ENCODE assay signal across 15 mouse cellular contexts in the genomic region with DNA sequence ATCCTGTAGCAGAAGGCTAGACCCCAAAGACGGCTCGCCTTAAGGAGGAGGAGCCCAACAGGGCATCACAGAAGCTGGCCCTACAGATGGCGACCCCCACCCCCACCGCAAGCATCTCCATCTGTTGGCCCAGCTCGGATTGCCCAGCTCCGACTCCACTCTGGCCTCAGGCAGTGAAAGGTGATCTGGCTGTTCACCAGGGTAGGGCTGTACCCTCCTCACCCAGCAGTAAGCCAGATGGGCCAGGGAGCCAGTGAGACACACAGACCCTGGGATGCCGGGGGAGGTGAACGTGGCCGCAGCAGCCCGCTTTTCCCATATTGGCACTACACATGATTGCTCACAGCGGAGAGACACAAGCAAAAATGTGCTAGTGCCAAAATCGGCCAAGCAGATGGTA.
DNase-seq lines count a peak whose midpoint lies in the region; ATAC-seq and TF ChIP-seq lines count a peak whose summit lies in the region.
"Had no signal": no experiment of that assay in that cellular context is flagged by ENCODE, and none has a peak within 500 bp of the region (broad histone marks: within the 10 kb centered on the region; RNA-seq: fewer than 3 reads in every experiment).

No protein-coding gene starts in this region.

- H3K9ac ChIP-seq in hindbrain, embryonic 15.5 days = no peak overlapping the region
- no peak overlapping the region for H3K9ac ChIP-seq in hindbrain, embryonic 13.5 days
- no peak overlapping the region for H3K9ac ChIP-seq in limb, embryonic 11.5 days (ENCODE audit: low read length)
- H3K9ac ChIP-seq: limb, embryonic 15.5 days; midbrain, embryonic 15.5 days had no signal

- H3K27ac ChIP-seq in hindbrain, embryonic 15.5 days (replicated peaks) = no peak overlapping the region
- no peak overlapping the region for H3K27ac ChIP-seq in hindbrain, embryonic 13.5 days
- no peak overlapping the region for H3K27ac ChIP-seq in limb, embryonic 11.5 days (replicated peaks; ENCODE audit: low read depth, low read length)
- H3K27ac ChIP-seq: limb, embryonic 15.5 days; midbrain, embryonic 15.5 days had no signal

- H3K4me1 ChIP-seq in hindbrain, embryonic 15.5 days (replicated peaks) = peaks cover 17% of the 10 kb centered on the region
- peaks cover 34% of the 10 kb centered on the region for H3K4me1 ChIP-seq in hindbrain, embryonic 13.5 days (replicated peaks)
- peaks cover 85% of the 10 kb centered on the region for H3K4me1 ChIP-seq in E14TG2a.4 (replicated peaks; ENCODE audit: low read depth, low read length)
- H3K4me1 ChIP-seq in limb, embryonic 11.5 days (ENCODE audit: control insufficient read depth, insufficient read depth, low read length) = peaks cover 24% of the 10 kb centered on the region

- no peak for TF ChIP-seq CTCF in E14TG2a.4 (conservative IDR thresholded peaks at IDR 0.05; ENCODE audit: low read length)
- no peak for TF ChIP-seq CTCF in brain, embryonic 14.5 days (IDR thresholded peaks at IDR 0.05; ENCODE audit: borderline replicate concordance, extremely low read depth, insufficient read depth, insufficient read length)

- ATAC-seq in hindbrain, embryonic 15.5 days (ENCODE audit: low FRiP score, low read depth) = peak; percentile 35; the same call in 1 of the 2 replicates
- no peak for ATAC-seq in hindbrain, embryonic 13.5 days (ENCODE audit: low FRiP score)
- ATAC-seq in limb, embryonic 11.5 days (ENCODE audit: insufficient number of reproducible peaks, low FRiP score, low TSS enrichment, low read depth) = no peak
- no peak for ATAC-seq in activated CD4-positive, CD25-positive, alpha-beta regulatory T cell, adult 4 months
- ATAC-seq: midbrain, embryonic 15.5 days had no signal

- H3K4me2 ChIP-seq in hindbrain, embryonic 15.5 days = no peak overlapping the region
- H3K4me2 ChIP-seq in hindbrain, embryonic 13.5 days = no peak overlapping the region
- no peak overlapping the region for H3K4me2 ChIP-seq in limb, embryonic 11.5 days (ENCODE audit: low read depth, severe bottlenecking)
- H3K4me2 ChIP-seq: limb, embryonic 15.5 days; midbrain, embryonic 15.5 days had no signal

- WGBS in hindbrain, embryonic 15.5 days = 49% methylated on average over 12 of the region's 12 CpGs
- WGBS in hindbrain, embryonic 13.5 days = 59% methylated on average over 12 of the region's 12 CpGs
- WGBS in limb, embryonic 11.5 days = 52% methylated on average over 12 of the region's 12 CpGs

- TF ChIP-seq POLR2A in brain, embryonic 14.5 days (IDR thresholded peaks at IDR 0.05; ENCODE audit: borderline replicate concordance, extremely low read depth, insufficient read depth, insufficient read length, poor library complexity, severe bottlenecking) = no peak

- H3K27me3 ChIP-seq in hindbrain, embryonic 15.5 days = peaks cover 46% of the 10 kb centered on the region
- H3K27me3 ChIP-seq in hindbrain, embryonic 13.5 days = peaks cover 72% of the 10 kb centered on the region
- no peaks in the 10 kb centered on the region for H3K27me3 ChIP-seq in E14TG2a.4 (ENCODE audit: insufficient read depth, low read length)
- peaks cover 43% of the 10 kb centered on the region for H3K27me3 ChIP-seq in limb, embryonic 11.5 days (ENCODE audit: control insufficient read depth, insufficient read depth, low read length)

- no peaks in the 10 kb centered on the region for H3K9me3 ChIP-seq in hindbrain, embryonic 15.5 days
- H3K9me3 ChIP-seq in hindbrain, embryonic 13.5 days = no peaks in the 10 kb centered on the region
- no peaks in the 10 kb centered on the region for H3K9me3 ChIP-seq in E14TG2a.4 (ENCODE audit: low read length)
- no peaks in the 10 kb centered on the region for H3K9me3 ChIP-seq in limb, embryonic 11.5 days (ENCODE audit: control insufficient read depth, low read length)
- H3K9me3 ChIP-seq: limb, embryonic 15.5 days; midbrain, embryonic 15.5 days had no signal

- H3K4me3 ChIP-seq in hindbrain, embryonic 15.5 days = no peak overlapping the region
- H3K4me3 ChIP-seq in hindbrain, embryonic 13.5 days = no peak overlapping the region
- H3K4me3 ChIP-seq in E14TG2a.4 (replicated peaks; ENCODE audit: low read length) = peak overlapping the region; percentile 99
- no peak overlapping the region for H3K4me3 ChIP-seq in limb, embryonic 11.5 days (ENCODE audit: low read depth, low read length)
- H3K4me3 ChIP-seq: erythroblast, embryonic 14.5 days; limb, embryonic 15.5 days; midbrain, embryonic 15.5 days had no signal

- DNase-seq in brain, embryonic 14.5 days (ENCODE audit: low read depth) = peak; percentile 63
- DNase-seq in limb, embryonic 11.5 days (ENCODE audit: low spot score) = peak; percentile 46
- DNase-seq in ovary, postnatal 36 days (ENCODE audit: low spot score) = no peak
- DNase-seq: adrenal gland, postnatal 10 days; cerebellum, postnatal 36 days; kidney, postnatal 10 days; lung, adult 2 months; thymus, adult 2 months had no signal

- no peaks in the 10 kb centered on the region for H3K36me3 ChIP-seq in hindbrain, embryonic 15.5 days
- no peaks in the 10 kb centered on the region for H3K36me3 ChIP-seq in hindbrain, embryonic 13.5 days
- peaks cover 76% of the 10 kb centered on the region for H3K36me3 ChIP-seq in E14TG2a.4 (ENCODE audit: insufficient read depth, low read length)
- H3K36me3 ChIP-seq in limb, embryonic 11.5 days (ENCODE audit: control insufficient read depth, insufficient read depth, low read length) = no peaks in the 10 kb centered on the region
- H3K36me3 ChIP-seq: limb, embryonic 15.5 days; midbrain, embryonic 15.5 days had no signal
